Mouse (Mus musculus) spleen, adult 2 months (tissue): Measurements from ENCODE around the gene Tas1r3.

ENCODE experiments used
- CTCF ChIP-seq: fragments of 200-500 bp; IDR thresholded peaks from 2 replicates; pipeline ENCODE4 v1.5.1; 2011; ENCODE audit warnings: mild to moderate bottlenecking, inconsistent platforms; ENCODE audit not compliant: insufficient read depth, insufficient read length, insufficient replicate concordance; ENCODE audit errors: extremely low read depth
- POLR2A ChIP-seq: fragments of 200-500 bp; IDR thresholded peaks from 2 replicates; pipeline ENCODE4 v1.6.1; 2011; ENCODE audit warnings: low read depth, low read length, inconsistent platforms

DNA sequence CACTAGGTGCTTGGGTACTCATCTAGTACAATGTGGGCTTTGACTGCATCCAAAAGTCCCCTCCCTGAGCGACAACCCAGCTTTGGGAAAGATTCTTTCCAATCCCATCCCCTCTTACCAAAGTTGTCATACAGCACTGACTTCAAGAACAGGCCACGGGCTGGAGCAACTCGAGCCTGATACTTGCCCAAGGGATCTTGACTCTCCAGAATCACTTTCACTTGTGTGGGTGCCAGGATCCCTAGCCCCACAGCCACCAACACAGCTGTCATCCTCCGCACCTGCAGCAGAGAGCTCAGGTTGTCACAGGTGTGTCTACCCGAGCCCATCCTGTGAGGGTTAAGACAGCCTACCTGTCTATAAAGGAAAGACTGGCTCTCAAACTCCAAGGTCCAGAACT is 26.2 kb upstream of the Tas1r3 start:
- TF ChIP-seq CTCF (no peak), POLR2A (no peak)
